8 mouse cellular contexts compared by ENCODE assay signal in the genomic region with DNA sequence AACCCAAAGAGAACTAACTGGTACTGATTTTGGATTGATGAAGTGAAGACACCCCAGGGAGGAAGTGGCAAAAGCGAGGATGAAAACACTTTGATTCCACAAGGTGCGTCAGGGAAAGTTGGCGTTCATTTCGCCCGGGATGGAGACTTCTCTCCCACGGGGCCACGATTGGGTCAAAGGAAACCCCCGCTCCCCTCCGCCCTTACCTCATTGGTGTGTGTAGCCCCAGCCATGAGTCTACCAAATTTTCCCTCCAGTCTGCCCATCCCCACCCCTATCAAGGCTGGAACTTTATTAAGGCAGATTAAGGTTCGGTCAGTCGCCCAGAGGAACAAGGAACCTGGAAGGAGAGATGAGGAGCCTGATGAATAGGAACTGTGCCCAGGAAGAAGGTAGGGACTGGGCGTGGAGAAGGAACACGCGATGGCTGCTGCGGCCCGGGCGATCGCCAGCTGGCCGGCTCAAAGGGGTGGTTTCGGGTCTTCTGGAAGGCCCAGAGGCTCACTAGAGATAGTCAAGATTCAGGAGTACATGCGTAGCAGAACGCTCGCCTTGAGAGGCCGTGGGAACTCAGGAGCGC. TPM values are rescaled to one million over a fixed set of nuclear protein-coding genes. Genes with fewer than 3 reads are reported as not detected.
DNase-seq lines count a peak whose midpoint lies in the region; ATAC-seq and TF ChIP-seq lines count a peak whose summit lies in the region.

TSS of gene Slc41a1 (plus strand) at position 287 of the 580 bp plus-strand sequence.

- no peaks in the 10 kb centered on the region for H3K36me3 ChIP-seq in hindbrain, embryonic 16.5 days (ENCODE audit: control insufficient read depth, insufficient read depth, low read length)
- H3K36me3 ChIP-seq in liver, embryonic 15.5 days (replicated peaks) = no peaks in the 10 kb centered on the region
- H3K36me3 ChIP-seq in stomach, postnatal 0 days (ENCODE audit: control insufficient read depth, insufficient read depth, low read length) = no peaks in the 10 kb centered on the region; the same call in 1 of the 2 replicates

- 2% methylated on average over 25 of the region's 25 CpGs for WGBS in hindbrain, embryonic 16.5 days
- WGBS in liver, embryonic 15.5 days (ENCODE audit: insufficient replicate concordance) = 3% methylated on average over 25 of the region's 25 CpGs
- 5% methylated on average over 25 of the region's 25 CpGs for WGBS in stomach, postnatal 0 days

- H3K4me3 ChIP-seq in hindbrain, embryonic 16.5 days (ENCODE audit: low read length) = peak within 1 kb of the TSS; percentile 82
- H3K4me3 ChIP-seq in liver, embryonic 15.5 days (replicated peaks) = peak within 1 kb of the TSS; percentile 72
- peak within 1 kb of the TSS; percentile 81 for H3K4me3 ChIP-seq in stomach, postnatal 0 days (ENCODE audit: low read depth, low read length)

- H3K9me3 ChIP-seq in hindbrain, embryonic 16.5 days (ENCODE audit: control insufficient read depth, low read length) = no peaks in the 10 kb centered on the region
- H3K9me3 ChIP-seq in liver, embryonic 15.5 days (replicated peaks) = no peaks in the 10 kb centered on the region
- H3K9me3 ChIP-seq in stomach, postnatal 0 days (ENCODE audit: control insufficient read depth, low read length) = no peaks in the 10 kb centered on the region

- peak within 1 kb of the TSS; percentile 88 for H3K4me2 ChIP-seq in hindbrain, embryonic 16.5 days (ENCODE audit: low read length)
- H3K4me2 ChIP-seq in liver, embryonic 15.5 days = peak within 1 kb of the TSS; percentile 95
- peak within 1 kb of the TSS; percentile 88 for H3K4me2 ChIP-seq in stomach, postnatal 0 days (replicated peaks; ENCODE audit: low read depth)

- H3K27ac ChIP-seq in hindbrain, embryonic 16.5 days (ENCODE audit: low read depth, low read length) = peak within 1 kb of the TSS; percentile 87
- no peak within 1 kb of the TSS for H3K27ac ChIP-seq in liver, embryonic 15.5 days (replicated peaks)
- peak within 1 kb of the TSS; percentile 86 for H3K27ac ChIP-seq in stomach, postnatal 0 days (replicated peaks)

- peaks cover 21% of the 10 kb centered on the region for H3K4me1 ChIP-seq in hindbrain, embryonic 16.5 days (ENCODE audit: control insufficient read depth, insufficient read depth, low read depth, low read length)
- peaks cover 27% of the 10 kb centered on the region for H3K4me1 ChIP-seq in liver, embryonic 15.5 days (replicated peaks)
- H3K4me1 ChIP-seq in stomach, postnatal 0 days (replicated peaks; ENCODE audit: control insufficient read depth, insufficient read depth) = peaks cover 3% of the 10 kb centered on the region; the same call in 1 of the 2 replicates

- no peak for TF ChIP-seq CTCF in stomach, postnatal 0 days (IDR thresholded peaks at IDR 0.05; ENCODE audit: low read depth)

- DNase-seq in left cerebral cortex, adult 18-20 months (ENCODE audit: low spot score in 2 of 2) = no peak
- no peak for DNase-seq in left cerebral cortex, adult 9 months (ENCODE audit: low spot score in 2 of 2)
- no peak for DNase-seq in gastrocnemius, adult 18-20 months (ENCODE audit: low spot score)
- DNase-seq in stomach, postnatal 0 days (ENCODE audit: low spot score) = no peak
- DNase-seq in kidney, postnatal 36 days = no peak

- no peak for TF ChIP-seq EP300 in stomach, postnatal 0 days (optimal IDR thresholded peaks at IDR 0.05)

- H3K9ac ChIP-seq in hindbrain, embryonic 16.5 days (ENCODE audit: low read depth, low read length) = peak within 1 kb of the TSS; percentile 92
- H3K9ac ChIP-seq in liver, embryonic 15.5 days = peak within 1 kb of the TSS; percentile 66
- H3K9ac ChIP-seq in stomach, postnatal 0 days (ENCODE audit: low read length) = peak within 1 kb of the TSS; percentile 81

- no peaks in the 10 kb centered on the region for H3K27me3 ChIP-seq in hindbrain, embryonic 16.5 days (replicated peaks; ENCODE audit: control insufficient read depth, insufficient read depth, low read length)
- H3K27me3 ChIP-seq in liver, embryonic 15.5 days = peaks cover 10% of the 10 kb centered on the region; the same call in 1 of the 2 replicates
- H3K27me3 ChIP-seq in stomach, postnatal 0 days (ENCODE audit: control insufficient read depth, insufficient read depth, low read length) = no peaks in the 10 kb centered on the region

- peak; percentile 32 for ATAC-seq in activated CD4-positive, CD25-positive, alpha-beta regulatory T cell, adult 4 months
- ATAC-seq in hindbrain, embryonic 16.5 days = peak; percentile 69
- peak; percentile 39 for ATAC-seq in liver, embryonic 15.5 days (ENCODE audit: insufficient read depth)
- ATAC-seq in stomach, postnatal 0 days (ENCODE audit: low FRiP score, low TSS enrichment) = peak; percentile 56

RNA-seq across cellular contexts. Expression of gene Slc41a1, which starts in this region (rescaled TPM):
- 10 to 100 TPM; 43.8 to 43.9 TPM for total RNA-seq in left cerebral cortex, adult 18-20 months (2021)
- 10 to 100 TPM; 15.0 to 17.9 TPM for polyA plus RNA-seq in activated CD4-positive, CD25-positive, alpha-beta regulatory T cell, adult 4 months (2017; shearing (Covaris generic))
- total RNA-seq in gastrocnemius, adult 18-20 months (2021) = 10 to 100 TPM; 37.7 to 47.4 TPM
- 20.1 and 23.4 TPM in 2 replicates for polyA plus RNA-seq in hindbrain, embryonic 16.5 days (2015; fragmentation: Nextera tagmentation; extraction: Ambion mirVana)
- polyA plus RNA-seq in liver, embryonic 15.5 days (2015; fragmentation: Nextera tagmentation; extraction: Ambion mirVana) = 0.99 and 1.2 TPM in 2 replicates
- 7.0 and 7.1 TPM in 2 replicates for polyA plus RNA-seq in stomach, postnatal 0 days (2015; fragmentation: Nextera tagmentation; extraction: Ambion mirVana)
